Mouse (Mus musculus) myocyte (in vitro differentiated cells): ENCODE measurements around the gene Nid2.

ENCODE experiments used
- CEBPB ChIP-seq: IDR thresholded peaks from 2 replicates; pipeline ENCODE4 v1.6.1; 2011; ENCODE audit warnings: mild to moderate bottlenecking, moderate library complexity; ENCODE audit not compliant: poor library complexity, insufficient read depth, severe bottlenecking
- E2F4 ChIP-seq: IDR thresholded peaks from one replicate; pipeline ENCODE4 v1.6.1; 2011; ENCODE audit warnings: mild to moderate bottlenecking, control low read depth, moderate library complexity; ENCODE audit not compliant: insufficient read depth
- MAX ChIP-seq: IDR thresholded peaks from one replicate; pipeline ENCODE4 v1.6.1; 2011; ENCODE audit warnings: low read depth, mild to moderate bottlenecking, control low read depth
- MYOD1 ChIP-seq, 3 experiments: IDR thresholded peaks; one replicate each; pipeline ENCODE4 v1.6.1; 2011; ENCODE audit warnings: control low read depth in 2 of 3, low read depth in 2 of 3, mild to moderate bottlenecking in 2 of 3, moderate library complexity in 1 of 3; ENCODE audit not compliant: insufficient read length in 2 of 3, control insufficient read depth in 1 of 3
- MYOG ChIP-seq, 3 experiments: IDR thresholded peaks; one replicate each; pipeline ENCODE4 v1.6.1; 2011; ENCODE audit warnings: control low read depth in 2 of 3, low read depth in 2 of 3, mild to moderate bottlenecking in 2 of 3; ENCODE audit not compliant: insufficient read length in 2 of 3, control insufficient read depth in 1 of 3, insufficient read depth in 1 of 3
- POLR2A ChIP-seq: IDR thresholded peaks from one replicate; pipeline ENCODE4 v1.6.1; 2011; ENCODE audit warnings: low read depth, mild to moderate bottlenecking, control low read depth, moderate library complexity; ENCODE audit not compliant: insufficient read length
- POLR2AphosphoS2 ChIP-seq: IDR thresholded peaks from one replicate; pipeline ENCODE4 v1.6.1; 2011; ENCODE audit warnings: low read depth, control low read depth; ENCODE audit not compliant: insufficient read length
- REST ChIP-seq: IDR thresholded peaks from one replicate; pipeline ENCODE4 v1.6.1; 2011; ENCODE audit warnings: mild to moderate bottlenecking, control low read depth, moderate library complexity; ENCODE audit not compliant: insufficient read depth, insufficient read length
- SRF ChIP-seq: IDR thresholded peaks from one replicate; pipeline ENCODE4 v1.6.1; 2011; ENCODE audit warnings: low read depth; ENCODE audit not compliant: control insufficient read depth, insufficient read length
- TCF12 ChIP-seq: IDR thresholded peaks from one replicate; pipeline ENCODE4 v1.6.1; 2011; ENCODE audit warnings: mild to moderate bottlenecking, control low read depth; ENCODE audit not compliant: poor library complexity, insufficient read depth, severe bottlenecking
- TCF3 ChIP-seq: IDR thresholded peaks from one replicate; pipeline ENCODE4 v1.6.1; 2011; ENCODE audit warnings: low read depth, control low read depth; ENCODE audit not compliant: insufficient read length
- USF1 ChIP-seq: IDR thresholded peaks from one replicate; pipeline ENCODE4 v1.6.1; 2011; ENCODE audit warnings: low read depth, mild to moderate bottlenecking, control low read depth, moderate library complexity

DNA sequence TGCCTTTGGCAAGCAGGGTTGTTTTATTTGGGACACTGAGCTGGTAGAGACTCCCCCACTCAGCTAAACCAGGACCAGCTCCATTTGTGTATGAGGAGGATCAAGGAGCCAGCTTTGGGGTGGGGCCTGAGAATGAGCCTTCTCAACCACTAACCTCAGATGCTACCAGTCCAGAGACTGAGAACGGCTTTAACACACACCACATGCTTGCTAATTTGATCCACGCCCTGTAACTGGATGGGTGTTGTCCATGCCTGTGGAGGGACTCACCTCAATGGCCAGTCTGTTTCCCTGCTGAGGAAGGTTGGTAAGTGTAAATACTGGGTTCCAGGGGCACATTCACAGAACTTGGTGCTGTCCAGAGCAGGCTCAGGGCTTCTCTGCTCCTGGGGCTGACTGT is 44.1 kb upstream of the Nid2 start:
- TF ChIP-seq CEBPB = no peak
- no peak for TF ChIP-seq POLR2A
- TF ChIP-seq REST = no peak
- TF ChIP-seq POLR2AphosphoS2 = no peak
- no peak for TF ChIP-seq MYOD1 (IDR thresholded peaks at IDR 0.05; ENCODE audit: control insufficient read depth in 1 of 3, insufficient read length in 2 of 3, low read depth in 2 of 3)
- TF ChIP-seq USF1 = no peak
- TF ChIP-seq TCF12 = no peak
- no peak for TF ChIP-seq E2F4
- TF ChIP-seq MYOG (IDR thresholded peaks at IDR 0.05; ENCODE audit: control insufficient read depth in 1 of 3, insufficient read depth in 1 of 3, insufficient read length in 2 of 3, low read depth in 2 of 3) = peak in 1 of 3 experiments; percentile 46
- TF ChIP-seq MAX = no peak
- TF ChIP-seq SRF = no peak
- TF ChIP-seq TCF3 = no peak
